Mouse (Mus musculus) liver, embryonic 14 days (tissue): ENCODE measurements around the gene 1700012P22Rik. TPM values are rescaled to one million over a fixed set of nuclear protein-coding genes. Genes with fewer than 3 reads are reported as not detected.

Experiments used
- polyA plus RNA-seq: library from polyadenylated mRNA; depleted of rRNA; stranded (reverse); fragments of >200 nt; gene quantifications from 2 replicates; pipeline ENCODE4 v1.2.3, GENCODE M21; 2012; rRNA removed

1700012P22Rik gene
- not detected in 2 replicates for polyA plus RNA-seq

DNA sequence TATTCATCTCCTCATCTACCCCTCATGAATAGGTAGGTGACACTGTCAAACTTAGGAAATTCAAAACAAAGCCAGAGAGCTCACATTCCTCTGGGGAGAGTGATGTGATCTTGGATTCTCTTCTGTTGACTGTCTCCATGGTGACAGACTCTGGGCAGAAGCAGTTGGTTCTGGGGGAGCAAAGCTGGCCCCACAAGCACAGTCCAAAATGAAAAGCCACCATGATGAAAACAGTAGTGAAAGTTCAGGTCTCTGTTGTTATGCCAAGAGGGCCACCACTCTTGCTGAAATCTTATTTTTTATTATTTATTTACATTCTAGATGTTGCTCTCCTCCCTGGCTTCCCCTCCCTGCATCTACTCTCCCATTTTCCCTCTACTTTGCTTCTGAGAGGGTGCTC is at the start of gene 1700012P22Rik:
TSS of gene 1700012P22Rik (minus strand) at position 101 of the 400 bp plus-strand sequence.

DNA sequence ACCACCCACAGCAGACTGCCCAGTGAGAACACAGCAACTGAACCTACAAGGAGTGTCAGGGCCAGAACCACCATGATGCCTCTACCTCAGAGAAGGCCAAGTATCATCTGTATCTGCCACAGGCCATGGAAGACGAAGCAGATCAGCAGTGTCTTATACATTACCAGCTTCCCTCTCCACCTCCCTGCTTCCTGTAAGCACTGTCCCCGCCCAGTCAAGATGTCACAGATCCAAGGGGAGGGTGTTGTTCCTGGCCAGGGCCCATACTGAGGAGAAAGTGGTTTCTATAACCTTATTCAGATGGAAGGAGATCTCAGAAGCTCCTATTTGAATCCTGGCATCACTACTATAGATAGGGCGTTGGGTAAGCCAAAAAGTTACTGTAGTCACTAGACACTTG is 25.1 kb upstream of the 1700012P22Rik start, which contains the start of gene Aadacl3:
TSS of gene Aadacl3 (minus strand) at position 101 of the 400 bp plus-strand sequence.

DNA sequence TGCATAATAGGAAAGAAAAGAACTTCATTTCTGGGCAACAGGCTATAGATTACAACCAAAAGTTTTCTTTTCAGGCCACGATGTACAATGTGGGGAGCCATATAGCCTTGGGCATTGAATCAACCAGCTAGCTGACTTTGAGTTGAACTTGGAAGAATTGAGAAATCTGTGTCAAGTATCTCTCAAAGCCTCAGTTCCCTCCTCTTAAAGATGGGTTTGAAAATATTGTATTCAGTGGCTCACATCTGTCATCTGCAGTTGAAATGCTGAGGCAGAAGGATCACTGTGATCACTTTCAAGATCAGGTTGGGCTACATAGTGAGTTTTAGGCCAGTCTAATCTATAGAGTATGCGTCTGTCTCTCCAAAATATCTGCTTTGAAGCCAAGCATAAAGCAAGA is 14.6 kb upstream of the 1700012P22Rik start, which contains the start of gene Gm9944:
TSS of gene Gm9944 (minus strand) at position 101 of the 400 bp plus-strand sequence.

DNA sequence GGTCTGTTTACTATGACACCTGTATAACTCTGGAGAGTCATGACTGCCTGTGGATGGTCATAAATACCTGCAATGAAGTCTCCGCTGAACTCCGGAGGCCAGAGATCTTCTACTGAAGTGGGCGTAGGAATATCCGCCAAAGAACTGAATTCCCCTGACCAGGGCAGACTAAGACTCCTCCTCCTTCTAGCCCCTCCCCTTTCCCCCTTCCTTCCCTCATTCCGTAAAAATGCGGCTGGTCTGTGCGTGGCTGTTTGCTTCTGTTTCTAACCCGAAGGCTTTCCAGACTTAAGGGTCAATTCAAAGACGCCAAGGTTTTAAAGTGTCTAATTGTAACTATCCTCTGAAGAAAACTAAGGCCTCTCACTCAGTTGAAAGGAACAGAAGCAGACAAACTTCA is 30.3 kb downstream of the 1700012P22Rik start, which contains the start of gene Pramef12:
TSS of gene Pramef12 (minus strand) at position 175 of the 400 bp plus-strand sequence.

DNA sequence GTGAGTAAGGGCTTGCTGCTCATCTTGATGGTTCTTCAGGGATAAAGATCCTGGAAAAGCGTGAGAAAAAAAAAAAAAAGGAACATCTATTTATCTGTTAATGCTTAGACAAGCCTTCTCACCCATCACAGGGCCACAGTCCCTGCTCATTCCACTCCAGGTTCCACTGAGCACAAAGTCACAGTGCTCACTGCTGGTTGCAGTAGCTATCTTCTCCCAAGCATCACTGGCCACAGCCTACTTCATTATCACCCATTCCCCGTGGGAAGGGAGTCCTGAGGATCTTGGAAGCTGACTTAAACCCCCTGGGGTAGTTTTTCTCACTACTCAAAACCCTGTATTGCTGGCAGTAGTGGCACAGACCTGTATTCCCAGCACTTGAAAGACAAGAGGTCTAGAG is 60.7 kb downstream of the 1700012P22Rik start, which contains the start of gene Pramef20:
TSS of gene Pramef20 (minus strand) at position 23 of the 400 bp plus-strand sequence.

Other genes with a start within 250 kb of the 1700012P22Rik start
- not detected in 2 replicates for gene Oog2, start 248.1 kb downstream of the 1700012P22Rik start, polyA plus RNA-seq
- gene C87977, start 225.5 kb downstream of the 1700012P22Rik start, polyA plus RNA-seq: not detected in 2 replicates
- not detected in 2 replicates for gene Pramel5, start 158.3 kb downstream of the 1700012P22Rik start, polyA plus RNA-seq
- gene Gm13128, start 108.5 kb downstream of the 1700012P22Rik start, polyA plus RNA-seq: not detected in 2 replicates
- not detected in 2 replicates for gene Gm13119, start 80.8 kb downstream of the 1700012P22Rik start, polyA plus RNA-seq
- not detected in 2 replicates for gene Pramef20, start 60.8 kb downstream of the 1700012P22Rik start, polyA plus RNA-seq
- gene Pramef12, start 30.3 kb downstream of the 1700012P22Rik start, polyA plus RNA-seq: 0.01 and 0.08 TPM in 2 replicates
- gene Gm9944, start 14.5 kb upstream of the 1700012P22Rik start, polyA plus RNA-seq: not detected in 2 replicates
- gene Aadacl3, start 25.0 kb upstream of the 1700012P22Rik start, polyA plus RNA-seq: not detected in 2 replicates
- gene 9430007A20Rik, start 81.0 kb upstream of the 1700012P22Rik start, polyA plus RNA-seq: not detected in 2 replicates
- not detected in 2 replicates for gene Gm13124, start 126.4 kb upstream of the 1700012P22Rik start, polyA plus RNA-seq
- not detected in 2 replicates for gene Aadacl4, start 174.9 kb upstream of the 1700012P22Rik start, polyA plus RNA-seq
- not detected in 2 replicates for gene Gm436, start 247.6 kb upstream of the 1700012P22Rik start, polyA plus RNA-seq